Mouse (Mus musculus) heart, embryonic 12.5 days (tissue): Measurements from ENCODE around the gene Ppil2. TPM values are rescaled to one million over a fixed set of nuclear protein-coding genes. Genes with fewer than 3 reads are reported as not detected.

Experiments
- microRNA counts: library from miRNA; unstranded; fragments of <30 nt; microRNA quantifications from one replicate; lab custom pipeline; 2017
- microRNA-seq: library from miRNA; unstranded; fragments of <30 nt; microRNA quantifications from one replicate; pipeline ENCODE4, GENCODE M21; 2017
- polyA plus RNA-seq: library from polyadenylated mRNA; unstranded; fragments of >200 nt; fragmentation: Nextera tagmentation; extraction: Ambion mirVana; gene quantifications from 2 replicates; pipeline ENCODE4 v1.2.1, GENCODE M21; 2016

The Ppil2 gene
- polyA plus RNA-seq, 1 experiment from 2014 or later = 101 TPM

MicroRNA genes within 50 kb of the gene (microRNA counts, 519-probe panel; counts per million panel counts)
- 5,779 counts per million, percentile 74 among the panel's probes with 10 or more counts for microRNA mmu-miR-130b (lab: Ali Mortazavi, UCI)
- microRNA mmu-miR-301b (lab: Ali Mortazavi, UCI) = 4,399 counts per million, percentile 43 among the panel's probes with 10 or more counts

Small RNA genes within 50 kb of the gene (microRNA-seq; reads per million reads assigned to microRNA genes)
- gene Mir130b (5,255 reads per million, percentile 92 among the genes with 10 or more reads in this experiment), gene Mir301b (100 reads per million, percentile 52 among the genes with 10 or more reads in this experiment)

Other genes starting within 250 kb of the Ppil2 start
- gene Igll1, start 247.3 kb downstream of the Ppil2 start, polyA plus RNA-seq = 0.15 TPM in 1 of 2 replicates, not detected in the other
- 44.3 and 49.4 TPM in 2 replicates for gene Top3b, start 240.5 kb downstream of the Ppil2 start, polyA plus RNA-seq
- gene Vpreb1, start 240.4 kb downstream of the Ppil2 start, polyA plus RNA-seq = 0.70 and 1.1 TPM in 2 replicates
- 36.1 and 37.6 TPM in 2 replicates for gene Ppm1f, start 214.8 kb downstream of the Ppil2 start, polyA plus RNA-seq
- 133 TPM in 2 replicates for gene Mapk1, start 127.9 kb downstream of the Ppil2 start, polyA plus RNA-seq
- gene Ypel1, start 41.6 kb downstream of the Ppil2 start, polyA plus RNA-seq = 14.4 and 15.4 TPM in 2 replicates
- 28.1 and 31.4 TPM in 2 replicates for gene 2610318N02Rik, start 13.9 kb upstream of the Ppil2 start, polyA plus RNA-seq
- 59.9 and 64.9 TPM in 2 replicates for gene Sdf2l1, start 21.1 kb upstream of the Ppil2 start, polyA plus RNA-seq
- gene Ydjc, start 33.4 kb upstream of the Ppil2 start, polyA plus RNA-seq = 4.6 and 5.4 TPM in 2 replicates
- 0.27 and 0.33 TPM in 2 replicates for gene Ccdc116, start 36.0 kb upstream of the Ppil2 start, polyA plus RNA-seq
- 310 and 321 TPM in 2 replicates for gene Ube2l3, start 91.4 kb upstream of the Ppil2 start, polyA plus RNA-seq
- gene Rimbp3, start 97.3 kb upstream of the Ppil2 start, polyA plus RNA-seq = 0.24 and 0.26 TPM in 2 replicates
- 6.5 and 7.0 TPM in 2 replicates for gene Hic2, start 122.3 kb upstream of the Ppil2 start, polyA plus RNA-seq
- gene Tmem191c, start 164.8 kb upstream of the Ppil2 start, polyA plus RNA-seq = 8.3 and 9.0 TPM in 2 replicates
- gene Serpind1, start 220.1 kb upstream of the Ppil2 start, polyA plus RNA-seq = 0.65 and 2.3 TPM in 2 replicates